22 mouse cellular contexts compared by ENCODE assay signal in the genomic region with DNA sequence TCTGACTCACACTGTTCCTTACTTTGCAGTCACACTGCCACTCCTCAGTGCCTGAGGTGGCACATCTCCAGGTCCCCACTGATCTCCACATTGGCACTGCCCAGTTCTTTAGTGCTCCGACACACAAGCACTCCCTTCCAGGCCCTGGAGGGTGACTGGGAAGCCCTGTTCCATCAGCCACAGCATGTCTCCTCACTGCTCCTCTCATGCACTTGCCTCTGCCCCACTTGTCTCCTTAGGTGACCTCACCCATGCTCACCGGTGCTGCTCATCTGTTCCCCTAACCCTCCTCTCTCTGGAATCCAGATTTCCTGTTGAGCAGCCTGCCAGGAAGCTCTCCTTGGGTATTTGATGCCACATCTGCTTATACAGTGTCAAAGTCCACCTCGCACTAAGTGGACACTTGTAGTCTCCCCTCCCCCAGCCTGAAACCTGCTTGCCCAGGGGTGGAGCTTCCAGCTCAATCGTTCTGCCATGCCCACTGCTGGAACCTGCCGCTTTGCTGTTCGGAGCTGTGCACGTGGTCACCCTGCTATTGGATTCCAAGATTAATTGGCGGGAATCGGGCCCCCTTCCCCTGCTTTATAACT.
DNase-seq lines count a peak whose midpoint lies in the region; ATAC-seq and TF ChIP-seq lines count a peak whose summit lies in the region.
"Had no signal": no experiment of that assay in that cellular context is flagged by ENCODE, and none has a peak within 500 bp of the region (broad histone marks: within the 10 kb centered on the region; RNA-seq: fewer than 3 reads in every experiment).

No protein-coding gene starts in this region.

- peaks cover 2% of the 10 kb centered on the region; the same call in 1 of the 2 replicates for H3K4me1 ChIP-seq in kidney, adult 2 months (ENCODE audit: control insufficient read depth, insufficient read depth, low read length)
- H3K4me1 ChIP-seq in kidney, embryonic 14.5 days (ENCODE audit: control insufficient read depth, insufficient read depth, low read length): no peaks in the 10 kb centered on the region
- H3K4me1 ChIP-seq in liver, adult 2 months (ENCODE audit: control insufficient read depth, insufficient read depth, low read length): no peaks in the 10 kb centered on the region
- no peaks in the 10 kb centered on the region for H3K4me1 ChIP-seq in liver, embryonic 12.5 days
- H3K4me1 ChIP-seq: forebrain, embryonic 12.5 days; heart, embryonic 12.5 days; hindbrain, embryonic 15.5 days had no signal

- no peak overlapping the region for H3K9ac ChIP-seq in kidney, embryonic 14.5 days (ENCODE audit: low read depth, low read length)
- H3K9ac ChIP-seq in liver, adult 2 months (ENCODE audit: low read depth, low read length): no peak overlapping the region
- H3K9ac ChIP-seq in liver, embryonic 12.5 days: no peak overlapping the region
- H3K9ac ChIP-seq: embryonic facial prominence, embryonic 12.5 days; forebrain, embryonic 12.5 days; forebrain, postnatal 0 days; heart, embryonic 12.5 days; hindbrain, embryonic 15.5 days had no signal

- H3K79me2 ChIP-seq in liver, adult 2 months (ENCODE audit: control insufficient read depth, insufficient read depth, low read length): no peaks in the 10 kb centered on the region

- H3K9me3 ChIP-seq in kidney, embryonic 14.5 days (ENCODE audit: control insufficient read depth, low read length): no peaks in the 10 kb centered on the region
- no peaks in the 10 kb centered on the region for H3K9me3 ChIP-seq in liver, embryonic 12.5 days (replicated peaks)
- H3K9me3 ChIP-seq: embryonic facial prominence, embryonic 12.5 days; forebrain, embryonic 12.5 days; hindbrain, embryonic 15.5 days had no signal

- no peak for ATAC-seq in kidney, embryonic 14.5 days (ENCODE audit: low FRiP score, low TSS enrichment)
- no peak for ATAC-seq in liver, embryonic 12.5 days
- ATAC-seq: activated CD4-positive, CD25-positive, alpha-beta regulatory T cell, adult 4 months; forebrain, postnatal 0 days; Patski had no signal

- no peak overlapping the region for H3K4me3 ChIP-seq in kidney, adult 2 months (ENCODE audit: insufficient read depth, low read depth, low read length)
- no peak overlapping the region for H3K4me3 ChIP-seq in kidney, embryonic 14.5 days (ENCODE audit: low read length)
- H3K4me3 ChIP-seq in liver, adult 2 months (ENCODE audit: insufficient read depth, low read depth, low read length): no peak overlapping the region
- no peak overlapping the region for H3K4me3 ChIP-seq in liver, embryonic 12.5 days
- H3K4me3 ChIP-seq: embryonic facial prominence, embryonic 12.5 days; forebrain, embryonic 12.5 days; heart, embryonic 12.5 days; hindbrain, embryonic 15.5 days had no signal

- no peaks in the 10 kb centered on the region for H3K36me3 ChIP-seq in kidney, adult 2 months (ENCODE audit: control insufficient read depth, insufficient read depth, low read length)
- H3K36me3 ChIP-seq in kidney, embryonic 14.5 days (ENCODE audit: control insufficient read depth, insufficient read depth, low read length): no peaks in the 10 kb centered on the region
- H3K36me3 ChIP-seq in liver, adult 2 months (ENCODE audit: control insufficient read depth, insufficient read depth, low read length): no peaks in the 10 kb centered on the region
- H3K36me3 ChIP-seq in liver, embryonic 12.5 days: no peaks in the 10 kb centered on the region
- H3K36me3 ChIP-seq: embryonic facial prominence, embryonic 12.5 days; forebrain, embryonic 12.5 days; heart, embryonic 12.5 days; hindbrain, embryonic 15.5 days had no signal

- DNase-seq in heart, adult 11 months: peak; percentile 82
- DNase-seq in heart, postnatal 10 days: no peak
- DNase-seq in kidney, adult 2 months: peak; percentile 91
- DNase-seq in liver, adult 2 months (ENCODE audit: extremely low read depth, low read depth, low spot score): peak; percentile 57
- peak; percentile 74 to 77 for DNase-seq in kidney, postnatal 36 days
- DNase-seq: adrenal gland, postnatal 14 days; cerebellum, adult 11-12 months; cerebellum, adult 9-10 months; cerebellum, postnatal 25 days; forebrain, postnatal 0 days; gastrocnemius, postnatal 36 days; heart, adult 18-20 months; heart, postnatal 36 days had no signal

- no peak for TF ChIP-seq CTCF in kidney, adult 2 months (conservative IDR thresholded peaks at IDR 0.05; ENCODE audit: insufficient read depth, insufficient read length, low read depth, low read length)
- TF ChIP-seq CTCF in liver, adult 2 months (IDR thresholded peaks at IDR 0.05; ENCODE audit: low read depth, low read length): no peak

- intact Hi-C loops in heart, postnatal 10 days (cut with DNase I): no loop called here

- no peaks in the 10 kb centered on the region for H3K27me3 ChIP-seq in kidney, adult 2 months (replicated peaks; ENCODE audit: control insufficient read depth, insufficient read depth, low read length)
- no peaks in the 10 kb centered on the region for H3K27me3 ChIP-seq in kidney, embryonic 14.5 days (ENCODE audit: control insufficient read depth, insufficient read depth, low read length)
- no peaks in the 10 kb centered on the region for H3K27me3 ChIP-seq in liver, adult 2 months (ENCODE audit: control insufficient read depth, insufficient read depth, low read length)
- H3K27me3 ChIP-seq in liver, embryonic 12.5 days (replicated peaks): no peaks in the 10 kb centered on the region
- H3K27me3 ChIP-seq: CH12.LX; embryonic facial prominence, embryonic 12.5 days; forebrain, embryonic 12.5 days; heart, embryonic 12.5 days; hindbrain, embryonic 15.5 days; Patski had no signal

- no peak for TF ChIP-seq POLR2A in kidney, adult 2 months (IDR thresholded peaks at IDR 0.05; ENCODE audit: low read depth, low read length)
- no peak for TF ChIP-seq POLR2A in liver, adult 2 months (IDR thresholded peaks at IDR 0.05; ENCODE audit: extremely low read depth, insufficient read depth, low read length)

- WGBS in kidney, adult 2 months: 67% methylated on average over 9 of the region's 9 CpGs
- WGBS in kidney, embryonic 14.5 days: 89% methylated on average over 9 of the region's 9 CpGs
- whole genome bisulfite sequencing in liver, adult 2 months: 81% methylated on average over 9 of the region's 9 CpGs
- 75% methylated on average over 9 of the region's 9 CpGs for WGBS in liver, embryonic 12.5 days (ENCODE audit: insufficient replicate concordance)

- H3K4me2 ChIP-seq in kidney, embryonic 14.5 days (replicated peaks; ENCODE audit: low read depth, low read length): no peak overlapping the region
- no peak overlapping the region for H3K4me2 ChIP-seq in liver, embryonic 12.5 days
- H3K4me2 ChIP-seq: embryonic facial prominence, embryonic 12.5 days; forebrain, embryonic 12.5 days; heart, embryonic 12.5 days; hindbrain, embryonic 15.5 days had no signal

- peak overlapping the region; percentile 65 for H3K27ac ChIP-seq in kidney, adult 2 months (ENCODE audit: insufficient read depth, low read depth, low read length)
- no peak overlapping the region for H3K27ac ChIP-seq in kidney, embryonic 14.5 days (ENCODE audit: low read depth, low read length)
- H3K27ac ChIP-seq in liver, adult 2 months (replicated peaks; ENCODE audit: insufficient read depth, low read depth, low read length): no peak overlapping the region
- no peak overlapping the region for H3K27ac ChIP-seq in liver, embryonic 12.5 days
- H3K27ac ChIP-seq: embryonic facial prominence, embryonic 12.5 days; forebrain, embryonic 12.5 days; hindbrain, embryonic 15.5 days had no signal

Comparison
In these comparisons a context has a peak if more than half of its experiments do, and no peak if none do; other contexts are left out.
1. DNase-seq: peak in heart, adult 11 months (single experiment), kidney, adult 2 months (single experiment), liver, adult 2 months (single experiment) and kidney, postnatal 36 days (2 of 2); none in heart, postnatal 10 days (0 of 2).